Mouse (Mus musculus) macrophage (primary cell): Measurements from ENCODE around the gene Myt1. TPM values are rescaled to one million over a fixed set of nuclear protein-coding genes. Genes with fewer than 3 reads are reported as not detected.

ENCODE experiments used
- H3K27ac ChIP-seq: fragments of 350-480 bp; formaldehyde crosslinking; 2 replicates; pipeline ENCODE4 v1.9.0; 2021
- H3K36me3 ChIP-seq: fragments of 350-480 bp; formaldehyde crosslinking; 2 replicates; pipeline ENCODE4 v1.9.0; 2021; ENCODE audit errors: inconsistent target
- H3K4me3 ChIP-seq: fragments of 350-480 bp; formaldehyde crosslinking; 2 replicates; pipeline ENCODE4 v1.9.0; 2021; ENCODE audit errors: inconsistent target
- H3K79me2 ChIP-seq: fragments of 350-480 bp; formaldehyde crosslinking; 2 replicates; pipeline ENCODE4 v1.9.0; 2021; ENCODE audit errors: inconsistent target
- WGBS: methylation state at CpG from one replicate; pipeline ENCODE4 v1.1.7; 2026; ENCODE audit warnings: inconsistent platforms; ENCODE audit not compliant: missing documents; 5-methylcytosine and 5-hydroxymethylcytosine counted together
- polyA plus RNA-seq: library from polyadenylated mRNA; stranded (reverse); fragments of 250-400 nt; gene quantifications from 3 replicates; pipeline ENCODE4 v1.2.4, GENCODE M21; 2018; ENCODE audit warnings: inconsistent platforms
- total RNA-seq, 78 experiments: library from RNA; depleted of rRNA; stranded (reverse); fragments of 250-400 nt; gene quantifications; 1 replicate in 9 of 78; 2 replicates in 24 of 78; 3 replicates in 43 of 78; 4 replicates in 2 of 78; pipeline ENCODE4 v1.2.4; 2018; ENCODE audit warnings: inconsistent platforms in 56 of 78

Myt1 gene
- total RNA-seq (2018; cell fraction: chromatin; rRNA removed) = under 1 TPM in 8 of 26 experiments, not detected in 18; 0.10 to 0.95 (median 0.28) TPM
- total RNA-seq (2018; cell fraction: cytosol; rRNA removed) = not detected
- under 1 TPM in 1 of 26 experiments, not detected in 25; 0.17 TPM for total RNA-seq (2018; cell fraction: nucleus; rRNA removed)
- not detected in 3 replicates for polyA plus RNA-seq

DNA sequence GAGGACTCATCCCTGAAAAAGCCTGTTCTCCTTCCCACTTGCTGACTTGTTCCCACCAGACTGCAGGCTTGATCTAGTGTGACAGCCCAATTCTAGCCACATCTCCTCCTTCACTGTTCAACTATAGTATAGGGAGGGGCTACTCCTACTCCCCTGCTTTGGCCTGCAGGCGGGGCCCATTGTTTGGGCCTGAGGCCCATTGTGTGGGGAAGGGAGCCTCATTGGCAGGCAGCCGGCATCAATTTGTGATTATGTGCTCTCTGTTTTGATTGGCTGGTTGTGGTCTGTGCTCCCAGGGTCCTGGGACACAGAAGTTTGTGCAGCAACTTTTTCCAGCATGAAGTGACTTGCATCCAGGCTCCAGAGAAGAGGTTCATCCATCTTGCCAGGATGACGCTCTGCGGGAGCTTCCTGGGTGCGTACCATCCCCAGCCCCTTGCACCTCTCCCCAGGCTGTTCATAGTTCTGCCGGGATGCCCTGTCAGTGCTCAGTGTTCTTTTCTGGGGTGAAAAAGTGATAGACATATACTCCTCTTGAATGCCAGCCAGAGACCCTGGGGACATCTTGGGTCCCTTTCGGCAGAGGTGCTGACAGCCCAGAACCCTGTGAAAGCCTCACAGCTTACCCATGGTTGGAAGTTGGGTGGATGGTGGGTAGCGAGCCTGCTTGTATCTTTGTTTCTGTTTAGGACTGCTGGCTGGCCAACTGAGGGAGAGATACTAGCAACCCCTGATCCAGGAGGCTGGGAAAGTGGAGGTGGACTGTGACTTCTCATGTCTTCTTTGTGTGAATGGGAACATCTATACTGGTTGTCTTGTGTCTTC lies at the start of gene Myt1:
Myt1 (plus strand) TSS at position 327 of the 825 bp plus-strand sequence.
- Histone ChIP-seq H3K36me3 (no peaks in the 10 kb centered on the region), H3K79me2 (no peaks in the 10 kb centered on the region), H3K4me3 (no peak within 1 kb of the TSS), H3K27ac (no peak within 1 kb of the TSS)
- WGBS = 63% methylated on average over 8 of the region's 8 CpGs

GRCm38 (mm10) chr2:181713749-181714148 lies 49.4 kb upstream of the Myt1 start:
- H3K36me3 ChIP-seq = no peaks in the 10 kb centered on the region
- 83% methylated on average over 1 of the region's 1 CpGs for whole genome bisulfite sequencing
- no peak overlapping the region for H3K4me3 ChIP-seq

DNA sequence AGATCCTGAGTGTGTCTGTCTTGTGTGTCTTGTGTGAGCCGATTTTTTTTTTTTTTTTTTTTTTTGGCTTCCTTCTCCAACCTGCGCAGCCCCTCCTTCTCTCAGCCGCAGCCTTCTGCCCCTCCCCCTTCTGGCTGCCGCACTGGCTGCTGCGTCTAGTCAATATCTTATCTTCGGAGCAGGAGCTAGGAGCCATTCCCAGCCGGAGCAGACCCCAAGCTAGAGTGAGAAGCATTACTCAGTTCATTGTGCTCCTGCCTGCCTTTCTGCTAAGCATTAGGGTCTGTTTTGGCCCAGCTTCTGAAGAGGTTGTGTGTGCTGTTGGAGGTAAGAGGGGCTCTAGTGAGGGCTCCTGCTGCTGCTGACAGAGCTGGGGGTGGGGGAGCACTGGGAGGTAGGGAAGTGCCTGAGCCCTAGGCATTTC lies 48.2 kb upstream of the Myt1 start, which contains the start of gene Oprl1:
Oprl1 (plus strand) TSS at position 114 of the 424 bp plus-strand sequence.
- Histone ChIP-seq H3K79me2 (no peaks in the 10 kb centered on the region), H3K4me3 (no peak within 1 kb of the TSS), H3K36me3 (no peaks in the 10 kb centered on the region), H3K27ac (no peak within 1 kb of the TSS)
- 3% methylated on average over 6 of the region's 7 CpGs for WGBS

More at GRCm38 (mm10) chr2:181713749-181714148, 49.4 kb upstream of the Myt1 start:
- no peaks in the 10 kb centered on the region for H3K79me2 ChIP-seq
- H3K27ac ChIP-seq = no peak overlapping the region

GRCm38 (mm10) chr2:181715382-181715781 lies 47.8 kb upstream of the Myt1 start:
- Histone ChIP-seq H3K36me3 (no peaks in the 10 kb centered on the region), H3K79me2 (no peaks in the 10 kb centered on the region), H3K4me3 (no peak overlapping the region), H3K27ac (no peak overlapping the region)
- WGBS = 80% methylated on average over 3 of the region's 3 CpGs

DNA sequence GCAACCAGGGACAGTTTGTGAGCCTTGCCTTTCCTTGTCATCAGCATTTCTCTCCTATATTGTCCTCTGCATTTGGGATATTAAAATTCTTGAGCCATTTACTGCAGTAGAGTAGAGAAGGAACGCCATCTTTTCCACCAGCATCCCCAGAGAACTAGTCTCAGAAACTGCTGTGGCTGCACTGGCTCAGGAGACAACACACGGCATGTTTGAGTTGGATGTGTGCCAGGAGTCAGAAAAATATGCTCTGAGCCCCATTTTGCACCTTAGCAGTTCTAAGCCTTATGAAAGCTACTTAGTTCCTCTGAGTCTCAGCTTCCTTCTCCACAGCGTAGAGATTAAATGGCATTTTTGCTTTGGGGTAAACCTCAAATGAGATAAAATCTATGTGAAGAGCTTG lies 46.1 kb upstream of the Myt1 start:
- no peak overlapping the region for H3K4me3 ChIP-seq
- H3K36me3 ChIP-seq = no peaks in the 10 kb centered on the region
- no peaks in the 10 kb centered on the region for H3K79me2 ChIP-seq
- H3K27ac ChIP-seq = no peak overlapping the region
- WGBS = 33% methylated on average over 3 of the region's 3 CpGs

GRCm38 (mm10) chr2:181720061-181720460 lies 43.1 kb upstream of the Myt1 start:
- H3K27ac ChIP-seq = no peak overlapping the region
- no peak overlapping the region for H3K4me3 ChIP-seq
- WGBS = 67% methylated on average over 3 of the region's 3 CpGs
- H3K79me2 ChIP-seq = no peaks in the 10 kb centered on the region
- no peaks in the 10 kb centered on the region for H3K36me3 ChIP-seq

GRCm38 (mm10) chr2:181721200-181721599 lies 41.9 kb upstream of the Myt1 start:
- H3K4me3 ChIP-seq = no peak overlapping the region
- H3K79me2 ChIP-seq = no peaks in the 10 kb centered on the region
- H3K27ac ChIP-seq = no peak overlapping the region
- no peaks in the 10 kb centered on the region for H3K36me3 ChIP-seq

DNA sequence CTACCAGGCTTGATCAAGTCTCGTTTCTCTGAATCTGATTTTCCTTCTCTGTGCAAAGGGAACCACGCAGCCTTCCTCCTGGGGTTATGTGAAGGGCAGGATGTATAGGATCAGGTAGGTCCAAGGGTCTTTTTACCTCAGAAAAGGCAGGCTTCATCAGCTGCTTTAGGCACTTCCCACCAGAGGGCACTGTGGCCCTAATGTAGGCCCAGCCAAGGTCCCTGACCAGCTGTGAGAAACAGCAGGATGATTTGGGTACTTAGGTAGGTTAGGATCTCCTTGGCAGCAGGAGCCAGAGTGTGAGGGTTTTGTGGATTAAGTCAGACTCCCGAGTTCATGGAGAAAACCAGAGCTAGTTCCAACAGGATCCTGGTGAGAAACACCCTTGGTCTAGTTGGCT lies 40.9 kb upstream of the Myt1 start:
- WGBS = 19% methylated on average over 3 of the region's 3 CpGs
- Histone ChIP-seq H3K79me2 (no peaks in the 10 kb centered on the region), H3K36me3 (no peaks in the 10 kb centered on the region), H3K27ac (no peak overlapping the region), H3K4me3 (no peak overlapping the region)

DNA sequence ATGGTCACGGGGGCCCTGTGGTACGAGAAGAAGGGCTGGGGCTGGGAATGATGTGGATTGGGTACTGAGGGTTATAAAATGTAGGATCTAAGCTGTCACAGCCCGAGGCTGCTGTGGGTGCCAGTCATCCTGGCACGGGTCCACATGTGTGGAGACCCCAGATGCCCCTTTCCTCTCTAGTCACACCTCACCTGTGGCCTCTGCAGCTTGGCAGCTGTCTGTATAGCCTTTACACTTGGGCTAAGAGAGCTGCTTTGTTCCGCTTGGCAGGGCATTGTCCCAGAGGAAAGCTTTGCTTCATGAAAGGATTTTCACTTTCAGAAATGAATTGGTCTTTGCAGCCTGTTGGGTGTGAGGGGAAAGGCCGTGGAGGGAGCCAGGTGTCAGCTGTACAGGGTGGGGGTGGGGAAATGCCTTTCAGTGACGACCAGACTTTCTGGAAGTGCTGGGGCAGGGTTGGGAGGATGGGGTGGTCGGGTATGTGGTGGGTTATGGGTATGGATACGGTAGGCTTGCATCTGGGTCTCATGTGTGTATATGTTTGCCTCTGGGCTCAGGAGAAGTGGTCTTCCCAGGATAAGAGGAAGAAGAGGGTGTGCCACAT lies 35.4 kb upstream of the Myt1 start:
- Histone ChIP-seq H3K27ac (no peak overlapping the region), H3K79me2 (no peaks in the 10 kb centered on the region), H3K4me3 (no peak overlapping the region), H3K36me3 (no peaks in the 10 kb centered on the region)
- 68% methylated on average over 9 of the region's 9 CpGs for WGBS

DNA sequence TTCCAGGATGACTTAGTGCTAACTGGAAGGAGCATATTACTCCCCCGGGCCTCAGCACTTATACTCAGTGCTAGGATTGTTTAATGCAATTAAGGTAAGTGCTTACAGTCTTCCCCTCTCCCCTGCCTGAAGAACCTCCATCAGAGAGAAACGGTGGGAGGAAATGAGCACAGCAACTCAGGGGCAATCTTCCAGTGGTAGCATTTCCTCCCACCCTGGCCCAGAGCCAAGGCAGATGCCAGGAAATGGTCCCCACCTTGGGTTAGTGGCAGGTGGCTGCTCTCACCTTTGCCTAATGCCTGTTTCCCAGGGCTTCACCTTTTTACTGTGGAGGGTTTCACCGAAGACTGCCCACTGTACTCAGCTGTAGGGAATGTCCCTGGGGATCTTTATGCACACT lies 33.1 kb upstream of the Myt1 start:
- H3K79me2 ChIP-seq = no peaks in the 10 kb centered on the region
- 44% methylated on average over 3 of the region's 3 CpGs for whole genome bisulfite sequencing
- H3K4me3 ChIP-seq = no peak overlapping the region
- H3K27ac ChIP-seq = no peak overlapping the region
- H3K36me3 ChIP-seq = no peaks in the 10 kb centered on the region

DNA sequence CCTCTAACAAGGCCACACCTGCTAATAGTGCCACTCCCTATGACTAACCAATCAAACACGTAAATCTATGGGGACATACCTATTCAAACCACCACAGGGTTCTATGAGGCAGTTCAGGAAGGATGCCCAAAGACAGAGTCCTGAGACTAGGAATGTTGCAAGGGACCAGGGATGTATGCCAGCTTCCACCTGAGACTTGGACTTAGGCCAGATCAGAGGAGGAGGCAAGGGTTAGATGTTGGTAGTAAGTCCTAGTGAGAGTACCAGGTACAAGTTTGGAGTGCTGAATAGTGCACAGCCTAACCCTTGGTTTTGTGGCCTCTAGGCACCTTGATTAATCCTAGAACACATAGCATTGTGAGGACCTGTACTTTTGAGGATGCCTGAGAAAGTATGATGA lies 10.5 kb upstream of the Myt1 start:
- Histone ChIP-seq H3K79me2 (no peaks in the 10 kb centered on the region), H3K36me3 (no peaks in the 10 kb centered on the region), H3K27ac (no peak overlapping the region), H3K4me3 (no peak overlapping the region)
- 47% methylated on average over 1 of the region's 1 CpGs for WGBS

DNA sequence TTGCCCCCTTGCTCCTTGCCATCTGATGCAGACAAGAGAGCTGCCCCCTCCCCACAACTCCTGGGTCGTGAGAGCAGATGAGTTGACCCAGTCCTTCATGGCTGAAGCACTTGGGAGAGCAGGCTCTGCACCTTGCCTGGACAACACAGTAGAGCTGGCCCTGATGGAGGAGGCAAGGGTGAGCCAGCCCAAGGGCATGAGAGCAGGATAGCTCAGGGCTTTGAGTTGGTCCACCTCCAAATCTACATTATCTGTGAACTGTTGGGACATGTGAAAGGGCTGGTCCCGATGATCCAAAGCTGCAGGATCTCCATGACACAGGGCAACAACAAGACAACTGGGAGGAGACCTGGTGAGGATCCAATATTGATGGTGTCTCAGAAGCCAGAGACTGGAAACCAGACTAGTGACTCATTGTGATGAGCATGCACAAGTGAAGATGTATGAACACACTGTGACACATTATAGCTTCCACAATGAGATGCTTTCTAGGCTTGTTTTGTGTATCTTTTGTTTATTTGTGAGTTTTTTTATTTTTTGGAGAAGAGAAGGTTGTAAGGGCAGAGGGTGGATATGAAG lies 4.9 kb upstream of the Myt1 start:
- Histone ChIP-seq H3K79me2 (no peaks in the 10 kb centered on the region), H3K36me3 (no peaks in the 10 kb centered on the region), H3K4me3 (no peak overlapping the region), H3K27ac (no peak overlapping the region)
- WGBS = 79% methylated on average over 2 of the region's 2 CpGs

DNA sequence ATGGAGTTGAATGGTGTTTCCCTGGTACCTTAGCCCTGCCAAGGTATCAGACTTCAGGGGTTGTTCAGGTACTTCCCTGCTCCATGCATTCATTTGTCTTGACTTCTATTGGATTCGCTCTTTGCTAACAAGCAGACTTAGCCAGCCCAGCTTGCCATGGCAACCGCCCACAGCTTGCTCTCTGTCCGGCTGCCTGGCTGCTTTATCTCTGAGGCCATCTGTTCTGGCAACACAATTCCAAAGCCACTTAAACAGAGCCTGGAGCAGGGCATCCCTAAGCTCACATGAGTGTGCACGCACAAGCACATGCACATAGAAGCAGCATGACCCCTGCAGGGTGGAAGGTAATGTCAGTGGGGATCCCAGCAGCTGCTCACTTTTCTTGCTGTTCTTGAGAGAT lies 4.1 kb upstream of the Myt1 start:
- no peak overlapping the region for H3K27ac ChIP-seq
- 25% methylated on average over 4 of the region's 4 CpGs for WGBS
- no peaks in the 10 kb centered on the region for H3K36me3 ChIP-seq
- H3K4me3 ChIP-seq = no peak overlapping the region
- H3K79me2 ChIP-seq = no peaks in the 10 kb centered on the region

DNA sequence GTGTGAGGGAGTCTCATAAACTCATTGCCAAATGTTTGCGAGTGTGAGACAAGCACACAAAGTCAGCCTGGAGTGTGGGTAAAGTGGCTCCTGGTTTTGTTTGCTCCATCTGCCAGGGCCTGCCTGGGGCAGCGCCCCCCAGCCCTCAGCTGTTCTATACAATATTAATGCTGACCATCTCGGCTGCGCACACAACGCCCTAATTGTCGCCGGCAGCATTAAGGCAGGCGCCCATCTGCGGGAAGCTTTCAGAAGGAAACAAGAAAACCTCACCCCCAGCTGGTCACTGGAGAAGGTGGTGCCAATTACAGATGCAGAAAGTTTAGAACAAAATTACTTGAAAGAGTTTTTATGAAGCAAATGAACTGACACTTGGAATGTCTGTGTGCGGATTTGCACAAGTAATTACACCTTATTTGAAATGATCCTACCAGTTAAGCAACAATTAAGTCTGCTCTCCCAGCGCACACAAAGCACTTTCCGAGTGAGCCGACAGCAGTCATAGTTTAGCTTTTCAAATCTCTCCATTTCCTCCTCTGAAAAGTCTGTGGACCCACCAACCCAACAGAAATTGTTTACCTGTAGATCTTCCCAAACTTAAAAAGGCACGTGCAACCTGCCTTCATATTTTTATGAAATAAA lies 875 bp downstream of the Myt1 start:
- 58% methylated on average over 14 of the region's 14 CpGs for WGBS
- Histone ChIP-seq H3K36me3 (no peaks in the 10 kb centered on the region), H3K4me3 (no peak overlapping the region)

More for the DNA sequence above, 875 bp downstream of the Myt1 start:
- Histone ChIP-seq H3K27ac (no peak overlapping the region), H3K79me2 (no peaks in the 10 kb centered on the region)
